Mouse (Mus musculus) spleen, adult 2 months (tissue): ENCODE results near the gene Magi1. TPM values are rescaled to one million over a fixed set of nuclear protein-coding genes. Genes with fewer than 3 reads are reported as not detected.

ENCODE experiments used
- DNase-seq, 2 experiments: peaks; one replicate each; pipeline versions ENCODE4 v3.0.0 to v3.0.0-alpha.2; 2012 to 2021; ENCODE audit warnings: low spot score in 2 of 2, low read depth in 1 of 2
- H3K27ac ChIP-seq: fragments of 200-500 bp; 2 replicates; pipeline ENCODE4 v1.5.1; 2012; ENCODE audit warnings: low read length, inconsistent platforms; ENCODE audit not compliant: insufficient read depth
- H3K27me3 ChIP-seq: fragments of 200-500 bp; 2 replicates; pipeline ENCODE4 v1.6.1; 2012; ENCODE audit warnings: mild to moderate bottlenecking, moderate library complexity, low read length, inconsistent platforms; ENCODE audit not compliant: control insufficient read depth, insufficient read depth
- H3K36me3 ChIP-seq: fragments of 200-500 bp; 2 replicates; pipeline ENCODE4 v1.6.1; 2012; ENCODE audit warnings: mild to moderate bottlenecking, low read length, inconsistent platforms; ENCODE audit not compliant: control insufficient read depth, insufficient read depth
- H3K4me1 ChIP-seq: fragments of 200-500 bp; 2 replicates; pipeline ENCODE4 v1.6.1; 2011; ENCODE audit warnings: inconsistent platforms; ENCODE audit not compliant: control insufficient read depth, insufficient read depth, insufficient read length
- H3K4me3 ChIP-seq: fragments of 200-500 bp; 2 replicates; pipeline ENCODE4 v1.5.1; 2011; ENCODE audit warnings: mild to moderate bottlenecking, inconsistent platforms; ENCODE audit not compliant: insufficient read depth, insufficient read length; ENCODE audit errors: extremely low read depth
- CTCF ChIP-seq: fragments of 200-500 bp; IDR thresholded peaks from 2 replicates; pipeline ENCODE4 v1.5.1; 2011; ENCODE audit warnings: mild to moderate bottlenecking, inconsistent platforms; ENCODE audit not compliant: insufficient read depth, insufficient read length, insufficient replicate concordance; ENCODE audit errors: extremely low read depth
- POLR2A ChIP-seq: fragments of 200-500 bp; IDR thresholded peaks from 2 replicates; pipeline ENCODE4 v1.6.1; 2011; ENCODE audit warnings: low read depth, low read length, inconsistent platforms
- WGBS: fragments of 180-500 bp; shearing (Covaris S2); methylation state at CpG from one replicate; pipeline ENCODE4 v1.1.7; 2018; 5-methylcytosine and 5-hydroxymethylcytosine counted together
- polyA plus RNA-seq: library from polyadenylated mRNA; depleted of rRNA; stranded (reverse); fragments of >200 nt; gene quantifications from 2 replicates; pipeline ENCODE4 v1.2.3, GENCODE M21; 2012

Magi1 gene
- polyA plus RNA-seq, 1 experiment: 1.6 TPM

GRCm38 (mm10) chr6:94154854-94155601 is 128.7 kb downstream of the Magi1 start:
- WGBS: 81% methylated on average over 3 of the region's 3 CpGs
- Histone ChIP-seq H3K27me3 (no peaks in the 10 kb centered on the region), H3K27ac (no peak overlapping the region), H3K4me3 (no peak overlapping the region), H3K36me3 (no peaks in the 10 kb centered on the region), H3K4me1 (no peaks in the 10 kb centered on the region)
- no peak for DNase-seq
- TF ChIP-seq CTCF (no peak), POLR2A (no peak)

- TF ChIP-seq CTCF (no peak), POLR2A (no peak)
- no peak for DNase-seq
- Histone ChIP-seq H3K27ac (no peak overlapping the region), H3K27me3 (no peaks in the 10 kb centered on the region), H3K4me3 (no peak overlapping the region), H3K4me1 (no peaks in the 10 kb centered on the region), H3K36me3 (no peaks in the 10 kb centered on the region)
- WGBS: 82% methylated on average over 9 of the region's 9 CpGs
Observed at GRCm38 (mm10) chr6:94152881-94153280, 130.8 kb downstream of the Magi1 start.

GRCm38 (mm10) chr6:94150876-94151275 is 132.8 kb downstream of the Magi1 start:
- H3K27me3 ChIP-seq: no peaks in the 10 kb centered on the region
- no peak overlapping the region for H3K27ac ChIP-seq
- TF ChIP-seq POLR2A: no peak
- no peak for TF ChIP-seq CTCF
- no peak for DNase-seq
- no peaks in the 10 kb centered on the region for H3K36me3 ChIP-seq
- WGBS: 71% methylated on average over 4 of the region's 4 CpGs
- no peak overlapping the region for H3K4me3 ChIP-seq
- H3K4me1 ChIP-seq: no peaks in the 10 kb centered on the region

- TF ChIP-seq CTCF (no peak), POLR2A (no peak)
- H3K27me3 ChIP-seq: no peaks in the 10 kb centered on the region
- H3K4me1 ChIP-seq: no peaks in the 10 kb centered on the region
- 55% methylated on average over 2 of the region's 2 CpGs for WGBS
- no peaks in the 10 kb centered on the region for H3K36me3 ChIP-seq
- no peak overlapping the region for H3K4me3 ChIP-seq
- H3K27ac ChIP-seq: no peak overlapping the region
- no peak for DNase-seq
Observed at GRCm38 (mm10) chr6:94149800-94150199, 133.9 kb downstream of the Magi1 start.

GRCm38 (mm10) chr6:94146206-94146493 is 137.6 kb downstream of the Magi1 start:
- Histone ChIP-seq H3K27ac (no peak overlapping the region), H3K36me3 (no peaks in the 10 kb centered on the region), H3K4me1 (no peaks in the 10 kb centered on the region), H3K4me3 (no peak overlapping the region), H3K27me3 (no peaks in the 10 kb centered on the region)
- TF ChIP-seq POLR2A (no peak), CTCF (no peak)
- WGBS: 36% methylated on average over 1 of the region's 1 CpGs
- no peak for DNase-seq

GRCm38 (mm10) chr6:94145430-94146205 is 138.1 kb downstream of the Magi1 start:
- Histone ChIP-seq H3K4me3 (no peak overlapping the region), H3K27me3 (no peaks in the 10 kb centered on the region), H3K4me1 (no peaks in the 10 kb centered on the region), H3K27ac (no peak overlapping the region), H3K36me3 (no peaks in the 10 kb centered on the region)
- no peak for DNase-seq
- no peak for TF ChIP-seq POLR2A
- TF ChIP-seq CTCF: no peak
- WGBS: 85% methylated on average over 8 of the region's 8 CpGs

GRCm38 (mm10) chr6:94142493-94142892 is 141.2 kb downstream of the Magi1 start:
- Histone ChIP-seq H3K27ac (no peak overlapping the region), H3K36me3 (no peaks in the 10 kb centered on the region), H3K4me3 (no peak overlapping the region), H3K27me3 (no peaks in the 10 kb centered on the region), H3K4me1 (no peaks in the 10 kb centered on the region)
- 85% methylated on average over 2 of the region's 2 CpGs for WGBS
- no peak for TF ChIP-seq CTCF
- TF ChIP-seq POLR2A: no peak
- DNase-seq: no peak
